Mouse (Mus musculus) splenic B cell, adult 2 months (primary cell): ENCODE measurements around the gene Ccdc148.

Experiments
- DNase-seq: peaks from one replicate; pipeline ENCODE4 v3.0.0-alpha.2; 2011; ENCODE audit warnings: low read depth, low spot score
- H3K27me3 ChIP-seq: 2 replicates; pipeline ENCODE4 v1.6.1; 2012; ENCODE audit warnings: mild to moderate bottlenecking, low read length, moderate library complexity, mixed read lengths; ENCODE audit not compliant: control insufficient read depth, poor library complexity, insufficient read depth, severe bottlenecking
- H3K36me3 ChIP-seq: 2 replicates; pipeline ENCODE4 v1.6.1; 2012; ENCODE audit warnings: mild to moderate bottlenecking, low read length, moderate library complexity, mixed read lengths; ENCODE audit not compliant: control insufficient read depth, poor library complexity, insufficient read depth, severe bottlenecking

The Ccdc148 gene

GRCm38 (mm10) chr2:59160605-59160963 is at the start of gene Ccdc148, which contains the start of gene Pkp4:
TSS of gene Ccdc148 (minus strand) at chr2:59160683.
TSS of gene Pkp4 (plus strand) at chr2:59160850.
- H3K36me3 ChIP-seq: no peaks in the 10 kb centered on the region
- H3K27me3 ChIP-seq: no peaks in the 10 kb centered on the region
- DNase-seq: peak; percentile 90

- no peaks in the 10 kb centered on the region for H3K27me3 ChIP-seq
- DNase-seq: no peak
- H3K36me3 ChIP-seq: no peaks in the 10 kb centered on the region
These were observed 47.8 kb upstream of the Ccdc148 start for GRCm38 (mm10) chr2:59208276-59208675.

GRCm38 (mm10) chr2:59207725-59208124 is 47.2 kb upstream of the Ccdc148 start:
- DNase-seq: no peak
- Histone ChIP-seq H3K27me3 (no peaks in the 10 kb centered on the region), H3K36me3 (no peaks in the 10 kb centered on the region)

- no peak for DNase-seq
These were observed 46.8 kb upstream of the Ccdc148 start for GRCm38 (mm10) chr2:59207240-59207639.

GRCm38 (mm10) chr2:59206190-59206589 is 45.7 kb upstream of the Ccdc148 start:
- H3K36me3 ChIP-seq: no peaks in the 10 kb centered on the region
- DNase-seq: no peak
- no peaks in the 10 kb centered on the region for H3K27me3 ChIP-seq

More at GRCm38 (mm10) chr2:59207240-59207639, 46.8 kb upstream of the Ccdc148 start:
- Histone ChIP-seq H3K36me3 (no peaks in the 10 kb centered on the region), H3K27me3 (no peaks in the 10 kb centered on the region)

GRCm38 (mm10) chr2:59205092-59205491 is 44.6 kb upstream of the Ccdc148 start:
- H3K36me3 ChIP-seq: no peaks in the 10 kb centered on the region
- DNase-seq: no peak
- no peaks in the 10 kb centered on the region for H3K27me3 ChIP-seq

- no peaks in the 10 kb centered on the region for H3K27me3 ChIP-seq
- H3K36me3 ChIP-seq: no peaks in the 10 kb centered on the region
- no peak for DNase-seq
These were observed 43.3 kb upstream of the Ccdc148 start for GRCm38 (mm10) chr2:59203627-59204425.

- H3K36me3 ChIP-seq: no peaks in the 10 kb centered on the region
- DNase-seq: no peak
- H3K27me3 ChIP-seq: no peaks in the 10 kb centered on the region
These were observed 42.4 kb upstream of the Ccdc148 start for GRCm38 (mm10) chr2:59202930-59203329.

GRCm38 (mm10) chr2:59200511-59200910 is 40.0 kb upstream of the Ccdc148 start:
- Histone ChIP-seq H3K36me3 (no peaks in the 10 kb centered on the region), H3K27me3 (no peaks in the 10 kb centered on the region)
- no peak for DNase-seq

GRCm38 (mm10) chr2:59199476-59199976 is 39.0 kb upstream of the Ccdc148 start:
- no peak for DNase-seq
- no peaks in the 10 kb centered on the region for H3K27me3 ChIP-seq

GRCm38 (mm10) chr2:59197156-59197555 is 36.7 kb upstream of the Ccdc148 start:
- Histone ChIP-seq H3K27me3 (no peaks in the 10 kb centered on the region), H3K36me3 (no peaks in the 10 kb centered on the region)
- DNase-seq: no peak

More at GRCm38 (mm10) chr2:59199476-59199976, 39.0 kb upstream of the Ccdc148 start:
- no peaks in the 10 kb centered on the region for H3K36me3 ChIP-seq

GRCm38 (mm10) chr2:59193117-59193516 is 32.6 kb upstream of the Ccdc148 start:
- H3K36me3 ChIP-seq: no peaks in the 10 kb centered on the region
- no peaks in the 10 kb centered on the region for H3K27me3 ChIP-seq
- DNase-seq: no peak

- no peak for DNase-seq
- Histone ChIP-seq H3K36me3 (no peaks in the 10 kb centered on the region), H3K27me3 (no peaks in the 10 kb centered on the region)
These were observed 31.0 kb upstream of the Ccdc148 start for GRCm38 (mm10) chr2:59191466-59191865.

- Histone ChIP-seq H3K36me3 (no peaks in the 10 kb centered on the region), H3K27me3 (no peaks in the 10 kb centered on the region)
- no peak for DNase-seq
These were observed 29.7 kb upstream of the Ccdc148 start for GRCm38 (mm10) chr2:59190186-59190585.

GRCm38 (mm10) chr2:59189661-59190185 is 29.2 kb upstream of the Ccdc148 start:
- no peak for DNase-seq
- H3K36me3 ChIP-seq: no peaks in the 10 kb centered on the region
- no peaks in the 10 kb centered on the region for H3K27me3 ChIP-seq
